Mouse (Mus musculus): ENCODE data around the gene Adprhl1.

Gene Adprhl1

GRCm38 (mm10) chr8:13229802-13230201 lies 24.2 kb downstream of the Adprhl1 start:
- DNase-seq (ENCODE audit: low spot score): no peak

DNA sequence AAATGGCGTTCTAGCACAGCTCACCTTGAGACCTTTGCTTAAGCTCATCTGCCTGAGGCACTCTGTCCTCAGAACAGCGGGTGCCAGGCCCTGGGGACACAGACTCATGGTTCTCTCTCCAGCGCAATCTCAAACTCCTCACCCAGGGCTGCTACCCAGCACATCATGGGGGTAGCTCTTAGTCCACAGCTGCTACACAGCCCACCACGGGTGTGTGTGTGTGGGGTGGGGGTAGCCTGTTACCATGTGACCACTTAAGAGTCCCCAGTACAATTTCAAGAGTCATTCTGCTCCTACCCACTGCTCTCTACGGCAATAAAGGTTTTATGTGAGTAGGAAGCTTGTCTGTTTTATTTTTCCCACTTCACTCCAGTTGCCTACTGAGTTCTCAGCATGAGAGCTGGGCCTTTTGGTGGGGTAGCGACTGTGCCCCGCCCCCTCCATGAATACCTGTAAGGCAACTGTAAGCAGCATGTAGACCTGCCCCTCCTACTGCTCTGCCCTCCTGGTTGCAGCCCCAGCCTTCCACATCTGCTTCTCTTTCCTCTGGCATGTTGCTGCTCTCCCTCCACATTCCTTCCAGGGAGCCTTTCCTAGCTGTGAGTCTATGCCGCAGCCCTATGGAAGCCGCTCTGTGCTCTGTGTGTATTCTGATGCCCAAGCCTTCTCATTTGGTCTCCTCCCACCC lies 24.9 kb downstream of the Adprhl1 start:
- no peak for DNase-seq (ENCODE audit: low spot score)

- no peak for DNase-seq (ENCODE audit: low spot score)
These were observed 26.8 kb downstream of the Adprhl1 start for GRCm38 (mm10) chr8:13227184-13227583.

- DNase-seq (ENCODE audit: low spot score): no peak
These were observed 27.7 kb downstream of the Adprhl1 start for GRCm38 (mm10) chr8:13226288-13226687.

DNA sequence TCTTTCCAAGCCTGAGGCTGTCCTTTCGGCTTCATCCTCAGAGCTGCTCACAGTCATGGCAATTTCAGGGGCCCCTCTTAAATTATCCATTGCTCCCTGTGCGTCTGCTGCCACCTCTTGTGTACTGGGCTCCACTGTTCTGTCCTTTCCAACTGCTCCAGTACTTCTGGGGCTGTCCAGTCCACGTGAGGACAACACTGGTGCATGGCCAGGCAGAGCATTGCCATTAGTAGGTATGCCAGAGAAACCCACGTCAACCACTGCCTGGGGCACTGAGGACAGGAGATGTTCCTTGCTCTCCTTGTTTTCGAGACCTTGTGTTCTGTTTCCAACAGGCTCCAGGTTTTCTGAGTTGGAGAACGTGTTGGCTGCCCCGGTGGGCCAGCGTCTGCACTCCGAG lies 29.5 kb downstream of the Adprhl1 start:
- no peak for DNase-seq (ENCODE audit: low spot score)

GRCm38 (mm10) chr8:13218441-13218840 lies 35.5 kb downstream of the Adprhl1 start:
- DNase-seq (ENCODE audit: low spot score): no peak

DNA sequence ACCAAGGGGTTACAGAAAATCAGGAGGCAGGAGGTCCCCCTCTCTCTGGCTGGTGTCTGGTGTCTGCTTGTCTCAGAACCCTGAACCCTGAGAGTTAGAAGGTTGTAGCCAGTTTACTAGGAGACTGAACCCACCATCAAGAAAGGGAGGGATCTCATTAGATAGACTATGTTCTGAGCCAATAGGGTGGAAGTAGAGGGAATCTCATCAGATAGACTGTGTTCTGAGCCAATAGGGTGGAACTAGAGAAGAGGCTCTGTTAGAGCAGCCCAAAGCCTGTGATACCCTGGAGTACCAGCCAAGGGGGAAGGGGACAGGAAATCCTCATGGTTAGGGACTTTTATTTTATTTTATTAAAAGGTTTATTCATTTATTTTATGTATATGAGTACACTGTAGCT lies 36.0 kb downstream of the Adprhl1 start:
- DNase-seq (ENCODE audit: low spot score): no peak

DNA sequence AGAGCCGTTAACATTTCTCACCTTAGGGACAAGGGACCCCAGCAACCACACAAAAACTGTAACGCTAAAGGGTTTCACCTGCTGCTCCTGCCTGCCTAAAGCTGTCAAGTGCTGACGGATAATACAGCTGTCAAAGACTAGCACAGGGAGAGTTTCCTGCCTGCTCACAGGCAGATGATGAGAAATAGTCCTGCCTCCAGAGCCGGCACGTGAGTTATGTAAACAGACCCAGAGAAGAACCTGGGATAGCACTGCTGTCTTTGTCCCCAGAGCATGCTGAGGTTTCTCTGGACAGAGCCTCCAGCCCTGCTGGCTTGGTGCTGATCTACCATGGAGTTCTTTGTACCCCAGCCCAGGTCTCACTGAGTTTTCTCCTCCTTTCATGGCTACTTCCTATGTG lies 36.9 kb downstream of the Adprhl1 start:
- DNase-seq (ENCODE audit: low spot score): no peak

DNA sequence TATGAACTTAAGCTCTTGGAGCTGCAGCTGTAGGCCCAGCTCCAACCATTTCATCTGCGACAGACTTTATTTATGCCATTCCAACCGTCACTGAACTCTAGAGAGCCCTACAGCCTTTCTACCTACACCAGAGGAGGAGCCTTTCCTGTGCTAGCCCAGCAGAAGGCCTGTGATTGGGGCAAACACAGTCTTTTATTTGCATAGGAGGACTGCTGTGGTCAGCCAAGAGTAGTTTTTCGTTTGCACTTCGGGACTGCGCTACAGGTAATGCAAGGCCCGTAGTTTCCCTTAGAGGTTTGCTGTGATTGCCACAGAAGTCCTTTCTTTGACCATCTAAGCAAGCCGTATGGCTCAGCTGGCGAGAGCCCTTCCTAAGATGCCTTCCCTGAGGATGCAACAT lies 37.6 kb downstream of the Adprhl1 start:
- DNase-seq (ENCODE audit: low spot score): no peak

GRCm38 (mm10) chr8:13213479-13214268 lies 40.3 kb downstream of the Adprhl1 start:
- DNase-seq (ENCODE audit: low spot score): peak; percentile 93

GRCm38 (mm10) chr8:13209770-13210169 lies 44.2 kb downstream of the Adprhl1 start:
- no peak for DNase-seq (ENCODE audit: low spot score)

- no peak for DNase-seq (ENCODE audit: low spot score)
These were observed 45.2 kb downstream of the Adprhl1 start for GRCm38 (mm10) chr8:13208627-13209355.

DNA sequence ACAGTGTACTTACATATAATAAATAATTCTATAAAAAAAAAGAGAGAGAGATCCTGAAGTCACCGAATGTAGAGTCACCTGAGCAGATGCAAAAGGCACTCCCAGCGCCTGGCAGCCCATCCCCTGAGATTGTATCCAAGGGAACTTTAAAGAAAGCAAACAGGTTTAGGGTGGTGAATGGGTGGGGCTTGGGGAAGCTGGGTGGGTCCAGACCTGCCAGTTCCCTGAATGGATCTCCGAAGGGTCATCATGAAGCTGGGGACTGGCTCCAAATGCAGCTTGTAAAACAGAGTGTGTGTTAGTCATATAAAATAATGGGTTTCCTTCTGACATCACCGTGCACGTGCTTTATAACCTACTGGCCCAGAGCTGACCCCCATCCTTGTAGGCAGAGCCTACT lies 47.7 kb downstream of the Adprhl1 start:
- no peak for DNase-seq (ENCODE audit: low spot score)

DNA sequence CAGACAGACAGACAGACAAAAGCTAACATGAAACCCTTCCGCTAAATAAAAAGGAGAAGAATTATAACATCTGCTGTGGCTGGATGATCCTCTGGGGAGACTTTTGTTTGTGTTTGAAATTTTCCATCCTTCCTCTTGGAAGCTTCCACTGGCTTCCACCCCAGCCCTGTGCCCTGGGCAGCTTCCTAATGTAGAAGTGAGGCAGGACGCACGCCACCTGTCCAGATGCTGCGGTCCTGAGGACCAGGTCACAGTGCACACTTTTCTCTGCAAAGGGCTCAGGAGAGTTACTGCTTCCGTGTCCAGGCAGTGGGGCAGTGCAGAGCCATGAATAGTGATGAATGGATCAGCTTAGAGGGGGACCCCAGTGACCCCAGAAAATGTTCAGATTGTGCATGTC lies 48.7 kb downstream of the Adprhl1 start:
- no peak for DNase-seq (ENCODE audit: low spot score)

GRCm38 (mm10) chr8:13204371-13205140 lies 49.4 kb downstream of the Adprhl1 start:
- DNase-seq (ENCODE audit: low spot score): no peak

GRCm38 (mm10) chr8:13203472-13203871 lies 50.5 kb downstream of the Adprhl1 start:
- DNase-seq (ENCODE audit: low spot score): no peak

DNA sequence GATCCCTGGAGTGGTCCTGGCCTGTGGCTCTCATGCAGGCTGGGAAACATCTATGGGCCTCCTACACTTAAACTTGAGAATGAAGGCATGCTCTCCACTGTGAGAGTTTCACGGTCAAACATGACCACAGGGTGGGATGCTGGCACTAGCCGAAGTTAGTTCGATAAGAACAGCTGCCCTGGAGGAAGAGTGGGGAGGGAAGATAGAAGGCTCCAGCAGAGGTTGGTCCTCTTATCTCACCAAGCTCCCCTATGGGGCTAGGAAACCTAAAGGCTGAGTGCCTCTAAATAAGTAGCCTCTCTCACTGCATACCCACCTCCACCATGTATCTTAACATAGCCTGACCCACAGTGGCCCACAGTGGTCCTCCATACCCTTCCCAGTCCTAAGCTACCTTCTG lies 51.2 kb downstream of the Adprhl1 start:
- DNase-seq (ENCODE audit: low spot score): no peak

DNA sequence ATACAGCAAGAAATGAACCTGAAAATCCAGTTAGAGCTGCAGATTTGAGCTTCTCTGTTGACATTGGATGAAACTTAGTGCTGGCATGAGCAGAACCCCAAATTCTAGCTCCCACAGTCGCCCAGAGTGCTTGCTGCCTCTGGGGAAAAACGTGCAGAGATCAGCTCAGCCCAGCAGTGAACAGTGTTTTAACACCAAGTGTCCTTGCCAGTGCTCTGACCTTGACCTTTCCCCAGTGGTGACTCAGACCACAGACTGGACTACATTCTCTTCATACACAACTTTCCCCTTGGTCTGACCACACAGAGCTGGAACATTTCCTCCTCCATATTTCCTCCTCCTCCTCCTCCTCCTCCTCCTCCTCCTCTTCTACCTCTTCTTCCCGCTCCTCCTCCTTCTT lies 51.9 kb downstream of the Adprhl1 start:
- no peak for DNase-seq (ENCODE audit: low spot score)

- no peak for DNase-seq (ENCODE audit: low spot score)
These were observed 53.0 kb downstream of the Adprhl1 start for GRCm38 (mm10) chr8:13201013-13201334.

DNA sequence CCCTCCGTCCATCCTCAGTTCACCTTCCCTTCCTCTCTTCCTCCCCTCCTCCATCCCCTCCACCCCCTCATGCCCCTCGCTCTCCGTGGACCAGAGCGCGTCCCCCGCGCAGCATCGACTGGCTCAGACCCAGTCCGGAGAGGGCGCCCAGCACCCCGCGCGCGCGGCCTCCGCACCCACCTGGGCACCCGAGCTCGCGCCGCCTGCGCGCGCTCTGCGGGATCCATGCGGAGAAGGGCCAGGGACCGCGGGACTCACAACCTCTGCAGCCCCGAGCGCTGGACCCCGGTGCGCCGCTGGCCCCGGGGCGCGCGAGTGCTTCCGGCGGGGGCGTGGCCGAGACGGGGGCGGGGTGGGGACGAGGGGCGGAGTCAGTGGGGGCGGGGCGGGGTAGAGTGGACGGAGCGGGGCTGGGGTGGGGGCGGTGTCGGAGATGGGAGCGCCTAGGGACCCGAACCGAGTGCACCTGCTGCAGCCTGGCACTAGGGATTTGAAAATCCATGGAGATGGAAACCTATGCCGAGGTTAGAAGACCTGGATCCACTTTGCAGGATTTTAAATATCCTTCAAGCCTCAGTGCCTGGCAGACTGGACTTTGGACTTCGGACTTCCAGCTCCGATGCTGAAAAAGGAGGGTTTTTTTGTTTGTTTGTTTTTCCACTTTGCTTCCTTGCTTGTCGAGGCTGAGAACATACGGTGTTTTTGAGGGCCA lies 53.5 kb downstream of the Adprhl1 start, which contains the start of gene Grtp1:
Grtp1 (minus strand) TSS at position 320 of the 712 bp plus-strand sequence.
- peak; percentile 85 for DNase-seq (ENCODE audit: low spot score)

- DNase-seq (ENCODE audit: low spot score): no peak
These were observed 54.4 kb downstream of the Adprhl1 start for GRCm38 (mm10) chr8:13199385-13200061.

All from testis, postnatal 10 days (tissue).